Mouse (Mus musculus) liver (tissue): ENCODE measurements around the gene Txnrd1.

Source experiments
- DNase-seq: peaks from one replicate; pipeline ENCODE4 v3.0.0-alpha.2; 2020; ENCODE audit warnings: mixed read lengths

The Txnrd1 gene

DNA sequence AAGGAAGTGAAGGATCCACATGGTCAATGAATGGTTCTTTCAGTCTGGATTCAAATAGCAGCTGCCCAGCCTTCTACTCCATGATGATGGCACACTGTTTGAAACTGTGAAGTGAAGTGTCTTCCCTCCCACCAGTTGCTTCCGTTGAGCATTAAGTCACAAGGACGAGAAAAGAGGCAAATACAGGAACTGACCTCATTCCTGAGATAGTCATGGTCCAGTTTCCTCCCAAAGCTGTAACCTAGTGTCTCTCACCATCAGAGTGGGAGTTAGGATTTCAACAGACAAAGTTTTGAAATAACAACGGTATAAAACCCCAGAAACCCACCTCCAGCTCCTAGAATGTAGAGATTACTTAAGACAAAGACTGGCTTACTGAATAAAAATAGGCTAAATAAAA lies 89.8 kb downstream of the Txnrd1 start:
- DNase-seq, result no peak

DNA sequence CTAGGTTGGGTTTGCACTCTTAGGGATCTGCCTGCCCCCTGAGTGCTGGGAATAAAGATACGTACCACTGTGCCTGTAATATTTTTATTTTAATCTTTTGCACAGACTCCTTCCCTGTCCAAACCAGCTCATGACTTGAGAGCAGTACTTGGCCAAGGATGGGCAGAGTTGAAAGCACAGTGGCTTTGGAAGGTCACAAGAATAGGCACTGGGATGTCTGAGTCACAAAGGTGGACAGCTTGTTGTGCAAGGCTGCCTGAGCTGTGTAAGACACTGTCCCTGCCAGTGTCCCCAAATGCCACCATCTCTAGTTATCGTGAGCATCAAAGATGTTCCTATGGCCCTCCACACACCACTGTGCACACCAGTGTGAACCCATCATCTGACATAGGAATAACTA lies 91.0 kb downstream of the Txnrd1 start:
- DNase-seq, result no peak

DNA sequence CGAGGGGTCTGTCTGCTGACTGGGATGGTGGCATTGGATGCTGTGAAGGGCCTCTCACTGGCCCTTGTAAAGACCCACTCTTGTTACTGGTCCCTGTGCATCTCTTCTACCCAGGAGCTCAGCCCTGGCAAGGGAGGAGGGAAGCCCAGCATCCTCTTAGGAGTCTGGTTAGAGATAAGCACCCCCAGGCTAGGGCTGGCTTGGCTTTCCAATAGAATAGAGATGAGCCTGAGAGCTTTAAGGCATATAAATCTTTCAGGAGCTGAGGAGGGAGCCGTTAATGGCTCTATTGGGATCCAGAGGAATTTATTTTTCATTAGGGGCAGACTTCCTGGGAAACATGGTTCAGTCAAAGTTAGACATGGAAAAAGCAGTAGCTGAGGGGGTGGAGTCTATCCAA lies 91.9 kb downstream of the Txnrd1 start:
- DNase-seq, result no peak

DNA sequence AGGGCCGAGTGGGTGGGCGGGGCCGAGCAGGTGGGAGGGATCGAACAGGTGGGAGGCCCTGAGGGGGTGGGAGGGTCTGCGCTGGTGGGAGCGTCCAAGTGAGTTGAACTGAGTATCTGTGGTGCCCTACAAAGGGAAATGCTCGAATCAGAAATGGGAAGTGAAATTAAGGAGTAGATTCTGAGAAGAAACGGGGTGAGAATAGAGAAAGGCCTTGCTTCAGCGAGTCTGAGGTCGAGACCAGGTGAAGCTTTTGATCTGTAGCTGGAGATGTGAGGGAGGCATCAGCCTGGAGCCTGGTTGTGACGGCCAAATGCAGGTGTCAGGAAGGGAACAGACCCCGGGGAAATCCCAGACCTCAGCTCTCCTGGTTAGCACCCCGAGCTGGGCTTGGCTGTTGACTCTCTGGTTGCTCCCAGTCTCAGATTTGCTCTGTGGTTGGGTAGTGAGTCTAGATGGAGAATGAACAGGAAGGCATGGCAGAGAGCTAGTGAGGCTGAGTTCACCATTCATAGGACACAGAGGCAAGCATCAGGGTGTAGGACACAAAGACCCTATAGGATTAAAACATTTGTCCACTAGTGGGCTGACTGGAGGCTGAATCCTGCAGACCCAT lies 101.4 kb downstream of the Txnrd1 start:
- DNase-seq, result no peak

DNA sequence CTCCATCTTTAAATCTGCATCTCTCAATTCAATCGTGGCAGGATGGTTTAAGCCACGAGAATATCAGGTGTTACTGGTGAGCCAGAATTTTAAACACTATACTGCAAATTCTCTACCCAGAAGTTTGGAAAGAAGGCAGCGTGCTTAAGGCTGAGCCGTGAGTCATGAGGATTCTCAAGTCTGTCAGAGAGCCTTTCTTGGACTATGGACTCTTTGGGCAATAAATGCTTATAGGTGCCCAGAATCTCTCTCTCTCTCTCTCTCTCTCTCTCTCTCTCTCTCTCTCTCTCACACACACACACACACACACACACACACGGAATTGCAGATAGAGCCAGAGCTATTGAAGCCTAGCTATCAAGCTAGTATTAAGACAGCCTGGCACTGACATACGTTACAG lies 102.0 kb downstream of the Txnrd1 start:
- DNase-seq, result no peak
